Mouse (Mus musculus): ENCODE results near the gene Mxi1. TPM values are rescaled to one million over a fixed set of nuclear protein-coding genes. Genes with fewer than 3 reads are reported as not detected.

Mxi1 gene
- total and polyA plus RNA-seq, 3 experiments, result 10.6 to 19.9 (median 18.9) TPM

DNA sequence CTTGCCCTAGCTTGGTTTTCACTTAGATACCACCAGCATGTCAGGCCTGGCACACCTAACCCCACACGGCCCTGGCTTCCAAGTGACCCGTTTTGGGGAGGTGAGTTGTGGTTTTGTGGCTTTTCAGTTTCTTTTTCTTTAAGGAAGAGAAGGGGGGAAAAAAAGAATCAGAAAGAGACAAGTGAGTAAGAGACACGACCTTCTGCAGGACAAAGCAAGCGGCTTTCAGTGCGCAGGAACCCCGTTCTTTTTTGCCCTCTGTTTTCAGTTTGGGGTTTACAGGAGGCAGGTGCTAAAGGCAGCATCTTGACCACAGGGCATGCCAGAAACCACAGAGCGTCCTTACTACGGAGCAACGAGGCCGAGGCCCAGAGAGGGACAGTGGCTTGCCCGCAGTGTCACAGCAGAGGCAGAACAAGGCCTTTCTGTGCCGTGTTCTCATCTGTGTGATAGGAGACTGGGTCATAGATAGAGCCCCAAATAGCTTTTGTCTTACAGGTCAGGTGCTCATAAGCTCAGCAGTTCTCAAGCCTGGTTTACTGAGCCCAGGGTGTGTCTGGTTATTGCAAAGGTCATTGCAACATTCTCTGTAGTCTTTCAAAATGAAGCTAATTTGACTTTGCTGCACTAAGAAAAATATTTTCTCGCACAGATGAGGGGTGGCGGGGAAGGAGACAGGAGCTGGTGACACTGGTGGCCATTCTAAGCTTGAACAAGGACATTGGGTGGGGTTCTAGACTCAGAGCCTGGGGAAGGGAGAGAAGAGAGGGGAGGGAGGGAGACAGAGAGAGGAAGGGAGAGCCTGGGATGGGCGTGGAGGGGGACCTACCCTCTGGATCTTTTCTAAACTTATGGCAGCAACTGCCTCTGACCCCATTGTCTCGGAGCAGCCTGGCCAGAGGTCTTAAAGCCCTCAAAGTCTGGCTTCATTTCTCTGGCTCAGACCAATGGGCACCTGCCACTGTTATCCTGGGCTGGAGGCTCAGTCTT, 8.1 kb downstream of the Mxi1 start (continued):
- TF ChIP-seq ZC3H11A (IDR thresholded peaks at IDR 0.05; ENCODE audit: low read depth, low read length) (no peak), MAFK (IDR thresholded peaks at IDR 0.05; ENCODE audit: insufficient replicate concordance, low read length) (peak; percentile 72), MEF2A (IDR thresholded peaks at IDR 0.05; ENCODE audit: borderline replicate concordance, low read depth, low read length) (peak; percentile 84), SMC3 (IDR thresholded peaks at IDR 0.05; ENCODE audit: low read depth, low read length) (no peak), CHD1 (IDR thresholded peaks at IDR 0.05; ENCODE audit: low read depth, low read length) (no peak), RAD21 (IDR thresholded peaks at IDR 0.05; ENCODE audit: low read depth, low read length) (no peak; the same call in 1 of the 2 replicates), ZKSCAN1 (IDR thresholded peaks at IDR 0.05; ENCODE audit: borderline replicate concordance, low read depth, low read length) (no peak), TCF12 (IDR thresholded peaks at IDR 0.05; ENCODE audit: low read depth, low read length) (peak; percentile 88), KAT2A (IDR thresholded peaks at IDR 0.05; ENCODE audit: insufficient replicate concordance, low read length) (no peak), USF2 (conservative IDR thresholded peaks at IDR 0.05; ENCODE audit: low read depth, low read length) (no peak)

DNA sequence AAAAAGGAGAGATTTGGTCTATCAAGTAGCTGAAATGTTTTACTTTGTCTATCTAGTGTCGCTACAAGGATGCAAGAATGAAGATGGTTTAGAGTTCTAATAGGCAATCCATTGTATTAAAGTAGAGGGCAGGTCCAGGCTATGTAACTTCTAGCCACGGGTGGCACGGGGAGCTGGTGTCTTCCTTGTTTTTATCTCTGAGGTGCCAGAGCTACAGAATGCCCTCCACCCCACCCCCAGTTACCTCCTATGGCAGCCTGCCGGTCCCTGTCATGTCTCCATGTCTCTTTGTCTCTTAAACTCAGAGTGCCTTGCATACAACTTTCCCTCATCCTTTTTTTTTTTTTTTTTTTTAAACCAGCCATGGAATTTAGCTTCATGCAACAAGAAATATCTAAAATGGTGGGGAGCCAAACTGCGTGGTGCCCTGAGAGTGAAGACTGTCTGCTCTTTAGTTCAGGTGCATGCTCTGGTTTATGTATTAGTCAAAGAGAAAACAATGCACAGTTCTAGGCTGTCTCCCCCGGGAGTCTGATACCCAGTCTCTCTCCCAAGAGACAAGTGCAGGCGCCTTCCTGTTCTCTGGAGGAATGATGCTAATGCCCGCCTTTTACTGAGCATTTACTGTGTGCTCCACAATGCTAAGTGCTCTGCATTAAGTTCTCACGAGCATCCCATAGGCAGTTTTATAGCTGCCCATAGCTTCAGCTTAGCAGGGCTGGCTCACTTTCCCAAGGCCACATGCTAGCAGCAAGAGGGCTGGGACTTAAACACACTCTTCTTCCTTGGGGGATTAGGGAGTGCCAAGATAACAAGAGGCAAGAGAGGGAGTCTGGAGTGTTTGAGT, 10.2 kb downstream of the Mxi1 start:
- H3K27ac ChIP-seq (ENCODE audit: insufficient read depth, low read depth), result no peak overlapping the region
- H3K4me3 ChIP-seq (replicated peaks in 1 of 3; ENCODE audit: low read depth in 2 of 3, low read length in 2 of 3, poor library complexity in 1 of 3), result no peak overlapping the region
- in situ Hi-C loops (cut with MboI; ENCODE audit: low pct_ligation_motif_present, low pct_unique_long_range_greater_than_20kb, low sequenced_read_pairs), result no loop called here
- peaks cover 22 to 47% of the 10 kb centered on the region in 2 experiments for H3K4me1 ChIP-seq (ENCODE audit: control insufficient read depth in 1 of 2, insufficient read depth in 2 of 2)
- no peaks in the 10 kb centered on the region for H3K36me3 ChIP-seq (replicated peaks in 1 of 2; ENCODE audit: control insufficient read depth in 1 of 2, insufficient read depth in 1 of 2, low read length in 1 of 2)
- DNase-seq (ENCODE audit: extremely low read depth), result no peak
- peaks cover 8% of the 10 kb centered on the region for H3K27me3 ChIP-seq (replicated peaks)
- TF ChIP-seq JUND (conservative IDR thresholded peaks at IDR 0.05; ENCODE audit: low read depth, low read length), result no peak
- peak; percentile 38; the same call in 1 of the 2 replicates for TF ChIP-seq ZNF384 (IDR thresholded peaks at IDR 0.05; ENCODE audit: low read depth, low read length)
- TF ChIP-seq IRF4 (IDR thresholded peaks at IDR 0.05; ENCODE audit: low read depth, low read length), result peak; percentile 55; the same call in 1 of the 2 replicates
- peak; percentile 58 for TF ChIP-seq BHLHE40 (IDR thresholded peaks at IDR 0.05; ENCODE audit: low read depth, low read length)
- peak; percentile 35; the same call in 1 of the 2 replicates for TF ChIP-seq ETS1 (conservative IDR thresholded peaks at IDR 0.05; ENCODE audit: low read depth, low read length)
- 0 out of 2 replicates have a peak, but pooled peaks have one; percentile 29 for TF ChIP-seq MAFK (IDR thresholded peaks at IDR 0.05; ENCODE audit: insufficient replicate concordance, low read length)
- no peak for TF ChIP-seq SMC3 (IDR thresholded peaks at IDR 0.05; ENCODE audit: low read depth, low read length)
- 0 out of 2 replicates have a peak, but pooled peaks have one; percentile 27 for TF ChIP-seq TCF12 (IDR thresholded peaks at IDR 0.05; ENCODE audit: low read depth, low read length)
- H3K79me2 ChIP-seq (replicated peaks; ENCODE audit: control insufficient read depth, extremely low read depth, insufficient read depth, poor library complexity, severe bottlenecking), result no peaks in the 10 kb centered on the region
- no peaks in the 10 kb centered on the region for H3K9me3 ChIP-seq (replicated peaks; ENCODE audit: low read length)
- dilution Hi-C loops (cut with MboI; ENCODE audit: extremely low pct_ligation_motif_present, extremely low pct_unique_long_range_greater_than_20kb, low sequenced_read_pairs), result no loop called here
- no peak overlapping the region for H3K9ac ChIP-seq (ENCODE audit: insufficient read depth, low read depth)
- no peak overlapping the region for H3K4me2 ChIP-seq (ENCODE audit: insufficient read depth, low read depth, poor library complexity, severe bottlenecking)

All from CH12.LX (cell line).